ENCODE assay signal across 8 mouse cellular contexts in the genomic region with DNA sequence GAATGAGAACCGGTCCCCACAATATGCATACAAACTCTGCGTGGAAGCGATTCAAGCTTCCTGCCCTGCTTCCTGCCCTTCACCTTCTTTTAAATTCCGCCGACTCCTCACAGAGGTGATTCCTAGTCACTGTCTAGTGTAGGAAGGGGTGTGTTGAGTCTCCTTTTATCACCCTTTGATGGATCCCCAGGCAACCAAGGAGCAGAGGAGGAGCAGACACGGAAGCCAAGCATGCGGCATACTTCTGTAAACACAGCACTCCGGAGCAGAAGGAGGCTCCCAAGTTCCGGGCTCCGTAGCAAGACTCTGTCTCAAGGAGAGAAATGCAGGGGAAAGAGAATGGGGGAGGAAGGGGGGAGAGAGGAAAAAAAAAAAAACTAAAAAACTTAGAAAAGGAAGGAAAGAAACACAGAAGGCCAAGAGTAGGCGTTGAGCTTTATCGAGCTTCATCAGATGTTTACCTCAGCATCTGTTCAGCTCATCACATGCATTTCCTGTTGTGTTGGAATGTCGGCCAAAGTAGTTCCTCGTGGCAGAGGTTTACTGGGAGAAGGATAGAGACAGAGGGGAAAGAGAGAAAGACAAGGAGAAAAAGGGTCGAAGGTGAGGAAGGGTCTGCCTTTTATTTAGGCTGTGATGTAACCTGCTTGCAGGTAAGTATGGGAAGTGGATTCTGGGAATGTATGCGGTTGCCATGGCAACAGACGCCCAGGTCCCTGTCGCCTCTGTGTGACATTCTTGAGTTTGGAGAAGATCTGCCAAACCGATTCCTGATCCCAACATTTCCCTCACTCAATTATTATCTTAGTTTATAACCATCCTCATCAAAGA. TPM values are rescaled to one million over a fixed set of nuclear protein-coding genes. Genes with fewer than 3 reads are reported as not detected.
DNase-seq lines count a peak whose midpoint lies in the region; ATAC-seq and TF ChIP-seq lines count a peak whose summit lies in the region.
"Had no signal": no experiment of that assay in that cellular context is flagged by ENCODE, and none has a peak within 500 bp of the region (broad histone marks: within the 10 kb centered on the region; RNA-seq: fewer than 3 reads in every experiment).

No protein-coding gene starts in this region.

- peak overlapping the region; percentile 58 for H3K9ac ChIP-seq in ES-Bruce4 (ENCODE audit: low read depth, poor library complexity, severe bottlenecking)
- no peak overlapping the region for H3K9ac ChIP-seq in midbrain, embryonic 14.5 days (replicated peaks; ENCODE audit: low read length)

- TF ChIP-seq POLR2A in ES-Bruce4 (IDR thresholded peaks at IDR 0.05; ENCODE audit: insufficient read depth, low read length): no peak

- no peak for TF ChIP-seq EP300 in ES-Bruce4 (IDR thresholded peaks at IDR 0.05; ENCODE audit: insufficient read depth, low read depth, low read length)

- peak overlapping the region; percentile 74 for H3K4me3 ChIP-seq in ES-Bruce4 (ENCODE audit: low read depth, low read length)
- peak overlapping the region; percentile 15 for H3K4me3 ChIP-seq in midbrain, embryonic 14.5 days (replicated peaks; ENCODE audit: low read depth, low read length)

- H3K27me3 ChIP-seq in ES-Bruce4 (ENCODE audit: control insufficient read depth, insufficient read depth, low read length, poor library complexity, severe bottlenecking): no peaks in the 10 kb centered on the region
- H3K27me3 ChIP-seq in midbrain, embryonic 14.5 days (ENCODE audit: control insufficient read depth, insufficient read depth, low read length): no peaks in the 10 kb centered on the region

- H3K4me2 ChIP-seq in midbrain, embryonic 14.5 days (ENCODE audit: low read length): peak overlapping the region; percentile 43

- H3K27ac ChIP-seq in ES-Bruce4 (ENCODE audit: insufficient read depth, low read length): peak overlapping the region; percentile 88
- no peak overlapping the region for H3K27ac ChIP-seq in midbrain, embryonic 14.5 days (replicated peaks; ENCODE audit: low read depth, low read length)

- 18% methylated on average over 19 of the region's 19 CpGs for WGBS in midbrain, embryonic 14.5 days

- H3K4me1 ChIP-seq in ES-Bruce4 (ENCODE audit: control insufficient read depth, insufficient read depth, low read length): peaks cover 2% of the 10 kb centered on the region
- no peaks in the 10 kb centered on the region for H3K4me1 ChIP-seq in midbrain, embryonic 14.5 days (ENCODE audit: control insufficient read depth, insufficient read depth, low read length)

- peak; percentile 24 for DNase-seq in Muller cell, postnatal 12 days (ENCODE audit: inconsistent ontology term)
- peak; percentile 41 for DNase-seq in heart, adult 8-10 months (ENCODE audit: low spot score)
- peak; percentile 14 to 18 for DNase-seq in left cerebral cortex, postnatal 36 days (ENCODE audit: low spot score in 2 of 2)
- DNase-seq in midbrain, embryonic 14.5 days: peak; percentile 70
- DNase-seq in layer of hippocampus, adult 11-12 months (ENCODE audit: low spot score): no peak
- DNase-seq in cerebellum, adult 9-11 months: no peak

- ATAC-seq in midbrain, embryonic 14.5 days (ENCODE audit: low FRiP score, low TSS enrichment): no peak

- H3K36me3 ChIP-seq in ES-Bruce4 (ENCODE audit: control insufficient read depth, insufficient read depth, low read length, poor library complexity, severe bottlenecking): no peaks in the 10 kb centered on the region
- no peaks in the 10 kb centered on the region for H3K36me3 ChIP-seq in midbrain, embryonic 14.5 days (ENCODE audit: control insufficient read depth, insufficient read depth, low read length)

- H3K9me3 ChIP-seq in ES-Bruce4 (replicated peaks; ENCODE audit: control insufficient read depth, insufficient read depth, low read length, poor library complexity, severe bottlenecking): 0 out of 2 replicates have a peak, but pooled peaks cover 3% of the 10 kb centered on the region
- H3K9me3 ChIP-seq in midbrain, embryonic 14.5 days (ENCODE audit: control insufficient read depth, low read length): no peaks in the 10 kb centered on the region

- intact Hi-C loops in left cerebral cortex, postnatal 36 days (cut with DNase I): no loop called here

- TF ChIP-seq CTCF in ES-Bruce4 (IDR thresholded peaks at IDR 0.05; ENCODE audit: low read depth, low read length): no peak

RNA-seq across cellular contexts. Expression of a gene that starts 3.7 kb away (rescaled TPM):
- polyA plus RNA-seq in ES-Bruce4 (2011; ENCODE audit: insufficient read depth, insufficient read length, low read depth, missing spikeins): not detected in 2 replicates
- not detected for total RNA-seq in heart, adult 8-10 months (2022)
- total RNA-seq in left cerebral cortex, postnatal 36 days (2021): not detected
- polyA plus RNA-seq in midbrain, embryonic 14.5 days (2014; fragmentation: Nextera tagmentation; extraction: Ambion mirVana): not detected in 2 replicates
- polyA plus RNA-seq: cerebellum, adult 2 months had no signal

RNA-seq across cellular contexts. Expression of a gene that starts 20.2 kb away (rescaled TPM):
- polyA plus RNA-seq in ES-Bruce4 (2011; ENCODE audit: insufficient read depth, insufficient read length, low read depth, missing spikeins): 105 and 110 TPM in 2 replicates
- 10 to 100 TPM; 11.4 to 20.0 (median 13.8) TPM for total RNA-seq in heart, adult 8-10 months (2022)
- 10 to 100 TPM; 80.1 to 87.0 TPM for total RNA-seq in left cerebral cortex, postnatal 36 days (2021)
- 121 and 151 TPM in 2 replicates for polyA plus RNA-seq in midbrain, embryonic 14.5 days (2014; fragmentation: Nextera tagmentation; extraction: Ambion mirVana)

RNA-seq across cellular contexts. Expression of a gene that starts 23.3 kb away (rescaled TPM):
- 70.8 and 81.3 TPM in 2 replicates for polyA plus RNA-seq in ES-Bruce4 (2011; ENCODE audit: insufficient read depth, insufficient read length, low read depth, missing spikeins)
- total RNA-seq in heart, adult 8-10 months (2022): 10 to 100 TPM; 23.4 to 28.6 (median 26.9) TPM
- 10 to 100 TPM; 18.9 to 19.9 TPM for total RNA-seq in left cerebral cortex, postnatal 36 days (2021)
- 9.0 and 9.2 TPM in 2 replicates for polyA plus RNA-seq in midbrain, embryonic 14.5 days (2014; fragmentation: Nextera tagmentation; extraction: Ambion mirVana)

RNA-seq across cellular contexts. Expression of a gene that starts 33.2 kb away (rescaled TPM):
- polyA plus RNA-seq in ES-Bruce4 (2011; ENCODE audit: insufficient read depth, insufficient read length, low read depth, missing spikeins): 118 and 119 TPM in 2 replicates
- total RNA-seq in heart, adult 8-10 months (2022): 100 to 1,000 TPM; 123 to 133 (median 130) TPM
- total RNA-seq in left cerebral cortex, postnatal 36 days (2021): 10 to 100 TPM; 60.2 to 62.8 TPM
- polyA plus RNA-seq in midbrain, embryonic 14.5 days (2014; fragmentation: Nextera tagmentation; extraction: Ambion mirVana): 70.5 and 73.5 TPM in 2 replicates

RNA-seq across cellular contexts. Expression of a gene that starts 49.3 kb away (rescaled TPM):
- polyA plus RNA-seq in ES-Bruce4 (2011; ENCODE audit: insufficient read depth, insufficient read length, low read depth, missing spikeins): 8.8 and 11.0 TPM in 2 replicates
- total RNA-seq in heart, adult 8-10 months (2022): 1 to 10 TPM in 1 of 4 experiments, under 1 TPM in 3; 0.63 to 1.1 (median 0.95) TPM
- 10 to 100 TPM; 48.4 to 49.5 TPM for total RNA-seq in left cerebral cortex, postnatal 36 days (2021)
- polyA plus RNA-seq in midbrain, embryonic 14.5 days (2014; fragmentation: Nextera tagmentation; extraction: Ambion mirVana): 11.5 and 14.4 TPM in 2 replicates

Comparison
In these comparisons a context has a peak if more than half of its experiments do, and no peak if none do; other contexts are left out.
1. DNase-seq: peak in Muller cell, postnatal 12 days (single experiment), heart, adult 8-10 months (single experiment), left cerebral cortex, postnatal 36 days (2 of 2) and midbrain, embryonic 14.5 days (single experiment); none in layer of hippocampus, adult 11-12 months (single experiment) and cerebellum, adult 9-11 months (single experiment).